Mouse (Mus musculus): Measurements from ENCODE around the gene Sdhb.

- TF ChIP-seq CTCF (IDR thresholded peaks at IDR 0.05) (no peak), POLR2A (IDR thresholded peaks at IDR 0.05; ENCODE audit: insufficient read depth, low read depth, low read length) (no peak)
These were observed 49.1 kb downstream of the Sdhb start, which contains the start of gene Mfap2 for GRCm38 (mm10) chr4:141010118-141010517.

Measured in heart, adult 2 months (tissue).